Mouse (Mus musculus) ES-Bruce4 (cell line): Measurements from ENCODE around the gene Htr7.

ENCODE experiments used
- CTCF ChIP-seq: IDR thresholded peaks from one replicate; pipeline ENCODE4 v1.8.1; 2011; ENCODE audit warnings: low read depth, low read length
- POLR2A ChIP-seq: IDR thresholded peaks from one replicate; pipeline ENCODE4 v1.8.1; 2011; ENCODE audit warnings: low read length; ENCODE audit not compliant: insufficient read depth

DNA sequence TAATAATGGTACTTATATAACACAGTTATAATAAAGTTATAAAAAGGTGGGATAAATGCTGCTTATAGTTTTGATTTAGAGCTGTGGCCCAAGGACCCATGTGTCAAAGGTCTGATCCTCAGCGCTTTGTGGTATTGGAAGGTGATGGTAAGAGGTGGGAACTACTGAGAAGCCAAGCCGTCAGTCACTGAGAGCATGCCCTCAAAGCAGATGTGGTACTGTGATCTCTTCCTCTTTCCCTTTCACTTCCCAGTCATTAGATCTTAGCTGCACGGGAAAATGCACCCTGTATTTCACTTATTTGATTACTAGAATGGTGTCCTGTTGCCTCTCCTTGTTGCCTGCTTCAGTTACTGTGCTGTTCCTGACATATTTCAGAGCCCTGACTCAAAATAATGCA is 59.9 kb downstream of the Htr7 start:
- TF ChIP-seq CTCF (no peak), POLR2A (no peak)
